Mouse (Mus musculus) hindbrain, embryonic 13.5 days (tissue): ENCODE results near the gene Plppr4. TPM values are rescaled to one million over a fixed set of nuclear protein-coding genes. Genes with fewer than 3 reads are reported as not detected.
A peak's percentile ranks its signal among the peaks of the same experiment; 100 is the strongest.

ENCODE experiments used
- ATAC-seq: fragments of 200-750 bp; cut with Nextera tagmentation; 2 replicates; pipeline ENCODE4 v1.8.0; 2017; ENCODE audit warnings: moderate TSS enrichment; ENCODE audit not compliant: low FRiP score
- H3K27ac ChIP-seq: fragments of 300-500 bp; sonication (generic); 2 replicates; pipeline ENCODE4 v1.5.1; 2015; ENCODE audit warnings: inconsistent platforms, mild to moderate bottlenecking, moderate library complexity
- H3K27me3 ChIP-seq: fragments of 300-500 bp; sonication (generic); 2 replicates; pipeline ENCODE4 v1.6.1; 2015; ENCODE audit warnings: mild to moderate bottlenecking, inconsistent platforms
- H3K36me3 ChIP-seq: fragments of 300-500 bp; sonication (generic); 2 replicates; pipeline ENCODE4 v1.6.1; 2015; ENCODE audit warnings: mild to moderate bottlenecking, inconsistent platforms
- H3K4me1 ChIP-seq: fragments of 300-500 bp; sonication (generic); replicated peaks from 2 replicates; pipeline ENCODE4 v1.6.1; 2015; ENCODE audit warnings: inconsistent platforms
- H3K4me2 ChIP-seq: fragments of 300-500 bp; sonication (generic); 2 replicates; pipeline ENCODE4 v1.6.1; 2015; ENCODE audit warnings: inconsistent platforms, mild to moderate bottlenecking, moderate library complexity
- H3K4me3 ChIP-seq: fragments of 300-500 bp; sonication (generic); 2 replicates; pipeline ENCODE4 v1.5.1; 2015; ENCODE audit warnings: mild to moderate bottlenecking, inconsistent platforms
- H3K9ac ChIP-seq: fragments of 300-500 bp; sonication (generic); 2 replicates; pipeline ENCODE4 v1.6.1; 2015; ENCODE audit warnings: mild to moderate bottlenecking, inconsistent platforms
- H3K9me3 ChIP-seq: fragments of 300-500 bp; sonication (generic); 2 replicates; pipeline ENCODE4 v1.6.1; 2016; ENCODE audit warnings: inconsistent platforms
- WGBS: fragments of 180-500 bp; shearing (Covaris S2); methylation state at CpG from one replicate; pipeline ENCODE4 v1.1.7; 2015; 5-methylcytosine and 5-hydroxymethylcytosine counted together
- polyA plus RNA-seq: library from polyadenylated mRNA; unstranded; fragments of >200 nt; fragmentation: Nextera tagmentation; extraction: Ambion mirVana; gene quantifications from 2 replicates; pipeline ENCODE4 v1.2.1, GENCODE M21; 2015

Plppr4 gene
- polyA plus RNA-seq, result 7.6 and 8.1 TPM in 2 replicates

- Histone ChIP-seq H3K9me3 (no peaks in the 10 kb centered on the region), H3K36me3 (no peaks in the 10 kb centered on the region), H3K27me3 (0 out of 2 replicates have a peak, but pooled peaks cover 3% of the 10 kb centered on the region), H3K4me3 (peak within 1 kb of the TSS; percentile 63), H3K27ac (peak within 1 kb of the TSS; percentile 75), H3K4me1 (peaks cover 11% of the 10 kb centered on the region), H3K4me2 (peak within 1 kb of the TSS; percentile 73), H3K9ac (peak within 1 kb of the TSS; percentile 79)
- no peak; the same call in none of the 2 replicates for ATAC-seq
- WGBS, result 34% methylated on average over 5 of the region's 5 CpGs
These were observed at the start of gene Plppr4 for GRCm38 (mm10) chr3:117360528-117360927. Plppr4 (minus strand) TSS chr3:117360876.

GRCm38 (mm10) chr3:117405821-117406220, 45.1 kb upstream of the Plppr4 start:
- Histone ChIP-seq H3K27me3 (no peaks in the 10 kb centered on the region), H3K9me3 (no peaks in the 10 kb centered on the region), H3K9ac (no peak overlapping the region), H3K4me3 (no peak overlapping the region), H3K4me1 (no peaks in the 10 kb centered on the region), H3K27ac (no peak overlapping the region), H3K4me2 (no peak overlapping the region), H3K36me3 (no peaks in the 10 kb centered on the region)
- 93% methylated on average over 2 of the region's 2 CpGs for WGBS
- no peak for ATAC-seq

- no peak for ATAC-seq
- no peak overlapping the region for H3K4me2 ChIP-seq
- no peak overlapping the region for H3K4me3 ChIP-seq
- 87% methylated on average over 3 of the region's 3 CpGs for WGBS
- no peak overlapping the region for H3K9ac ChIP-seq
- no peaks in the 10 kb centered on the region for H3K27me3 ChIP-seq
- no peaks in the 10 kb centered on the region for H3K36me3 ChIP-seq
- H3K27ac ChIP-seq, result no peak overlapping the region
- H3K4me1 ChIP-seq, result no peaks in the 10 kb centered on the region
- no peaks in the 10 kb centered on the region for H3K9me3 ChIP-seq
These were observed 43.1 kb upstream of the Plppr4 start for GRCm38 (mm10) chr3:117403740-117404139.

GRCm38 (mm10) chr3:117366041-117366440, 5.4 kb upstream of the Plppr4 start:
- Histone ChIP-seq H3K4me2 (no peak overlapping the region), H3K36me3 (no peaks in the 10 kb centered on the region), H3K27ac (no peak overlapping the region), H3K4me1 (no peaks in the 10 kb centered on the region), H3K4me3 (no peak overlapping the region), H3K9me3 (no peaks in the 10 kb centered on the region), H3K27me3 (no peaks in the 10 kb centered on the region), H3K9ac (no peak overlapping the region)
- WGBS, result 87% methylated on average over 1 of the region's 1 CpGs
- ATAC-seq, result no peak

GRCm38 (mm10) chr3:117359686-117360521, 772 bp downstream of the Plppr4 start:
- H3K9ac ChIP-seq, result peak overlapping the region; percentile 79
- peak overlapping the region; percentile 63 for H3K4me3 ChIP-seq
- H3K27ac ChIP-seq, result peak overlapping the region; percentile 75
- H3K27me3 ChIP-seq, result 0 out of 2 replicates have a peak, but pooled peaks cover 3% of the 10 kb centered on the region
- H3K4me2 ChIP-seq, result peak overlapping the region; percentile 73
- WGBS, result 3% methylated on average over 46 of the region's 46 CpGs
- H3K4me1 ChIP-seq, result peaks cover 11% of the 10 kb centered on the region
- H3K36me3 ChIP-seq, result no peaks in the 10 kb centered on the region
- ATAC-seq, result peak; percentile 88
- H3K9me3 ChIP-seq, result no peaks in the 10 kb centered on the region

DNA sequence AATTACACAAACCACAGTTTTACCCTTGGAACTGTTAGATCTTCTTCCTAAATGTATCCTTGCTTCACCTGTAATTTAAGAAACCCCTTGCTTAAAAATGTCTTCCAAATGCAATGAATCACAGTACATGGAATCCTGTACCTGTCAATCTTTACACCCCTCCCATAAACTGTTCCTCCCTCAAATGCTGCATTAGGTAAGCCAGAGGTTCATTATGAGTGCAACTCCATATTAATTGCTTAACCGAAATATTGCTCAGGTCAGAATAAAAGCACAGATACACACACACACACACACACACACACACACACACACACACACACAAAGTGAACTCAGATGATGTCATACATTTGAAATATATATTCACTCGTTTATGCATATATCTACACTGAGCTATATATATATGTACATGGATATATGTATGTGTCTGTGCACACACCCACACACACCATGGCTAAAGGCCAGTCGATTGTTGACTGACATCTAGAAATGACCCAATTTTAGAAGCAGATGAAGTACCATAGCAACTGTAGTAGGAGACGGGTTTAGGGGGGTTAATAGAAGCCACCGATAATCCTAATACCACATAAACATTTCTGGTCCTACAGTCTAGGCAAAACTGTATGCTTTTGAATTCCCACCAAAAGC, 1.6 kb downstream of the Plppr4 start:
- Histone ChIP-seq H3K4me1 (peaks cover 11% of the 10 kb centered on the region), H3K4me3 (peak overlapping the region; percentile 63), H3K9me3 (no peaks in the 10 kb centered on the region), H3K36me3 (no peaks in the 10 kb centered on the region), H3K4me2 (peak overlapping the region; percentile 73), H3K9ac (peak overlapping the region; percentile 79), H3K27ac (no peak overlapping the region), H3K27me3 (0 out of 2 replicates have a peak, but pooled peaks cover 3% of the 10 kb centered on the region)
- ATAC-seq, result 0 out of 2 replicates have a peak, but pooled peaks have one; percentile 18
- 92% methylated on average over 5 of the region's 5 CpGs for WGBS

GRCm38 (mm10) chr3:117357367-117357766, 3.3 kb downstream of the Plppr4 start:
- Histone ChIP-seq H3K4me2 (no peak overlapping the region), H3K4me1 (peaks cover 11% of the 10 kb centered on the region), H3K4me3 (no peak overlapping the region), H3K9me3 (no peaks in the 10 kb centered on the region), H3K27me3 (0 out of 2 replicates have a peak, but pooled peaks cover 3% of the 10 kb centered on the region), H3K36me3 (no peaks in the 10 kb centered on the region), H3K9ac (no peak overlapping the region), H3K27ac (no peak overlapping the region)
- no peak for ATAC-seq
- WGBS, result 88% methylated on average over 3 of the region's 3 CpGs

DNA sequence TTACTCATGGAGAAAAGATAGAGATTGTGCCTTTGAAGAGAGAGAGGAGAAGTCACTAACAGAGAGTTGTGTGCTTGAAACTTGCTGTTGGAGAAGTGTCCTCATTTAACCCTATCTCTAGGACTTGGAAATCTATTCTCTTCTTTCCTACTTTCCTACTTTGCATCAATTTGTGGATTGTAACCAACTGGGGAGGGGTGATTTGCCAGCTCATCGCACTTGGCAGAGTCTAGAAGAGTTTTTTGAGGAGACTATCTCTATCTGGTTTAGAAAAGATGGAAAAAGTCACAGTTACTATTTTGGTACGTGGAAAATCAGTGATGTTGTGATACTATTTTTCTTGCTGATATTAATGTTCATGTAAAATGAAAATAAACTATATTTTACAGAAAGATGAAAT, 6.7 kb downstream of the Plppr4 start:
- WGBS, result 84% methylated on average over 2 of the region's 2 CpGs
- no peak overlapping the region for H3K4me2 ChIP-seq
- H3K36me3 ChIP-seq, result no peaks in the 10 kb centered on the region
- ATAC-seq, result no peak
- no peak overlapping the region for H3K9ac ChIP-seq
- H3K9me3 ChIP-seq, result no peaks in the 10 kb centered on the region
- H3K27me3 ChIP-seq, result no peaks in the 10 kb centered on the region
- no peak overlapping the region for H3K27ac ChIP-seq
- H3K4me3 ChIP-seq, result no peak overlapping the region
- no peaks in the 10 kb centered on the region for H3K4me1 ChIP-seq

DNA sequence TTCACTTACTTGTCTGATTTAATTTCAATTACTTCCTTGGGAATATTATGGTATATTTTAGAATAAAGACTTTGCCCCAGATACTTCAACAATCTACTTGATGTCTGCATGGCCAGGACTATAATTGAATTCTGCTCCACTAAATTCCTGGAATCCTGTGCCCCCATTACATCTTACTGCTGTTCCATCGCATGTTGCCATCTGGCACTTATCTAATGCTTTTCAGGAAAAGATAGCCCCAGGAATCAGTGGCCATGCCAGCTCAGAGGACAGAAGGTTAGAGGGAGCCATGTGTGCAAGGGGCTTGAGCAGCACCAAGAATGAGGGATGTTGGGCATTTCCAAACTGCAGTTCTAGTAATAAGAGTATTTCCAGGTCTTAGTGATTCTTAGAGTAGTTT, 14.3 kb downstream of the Plppr4 start:
- H3K4me3 ChIP-seq, result no peak overlapping the region
- H3K4me1 ChIP-seq, result no peaks in the 10 kb centered on the region
- no peak overlapping the region for H3K4me2 ChIP-seq
- ATAC-seq, result no peak
- H3K36me3 ChIP-seq, result no peaks in the 10 kb centered on the region
- WGBS, result 55% methylated on average over 1 of the region's 1 CpGs
- no peaks in the 10 kb centered on the region for H3K27me3 ChIP-seq
- H3K9ac ChIP-seq, result no peak overlapping the region
- no peaks in the 10 kb centered on the region for H3K9me3 ChIP-seq
- no peak overlapping the region for H3K27ac ChIP-seq

- Histone ChIP-seq H3K4me3 (no peak overlapping the region), H3K4me2 (no peak overlapping the region), H3K27ac (no peak overlapping the region), H3K27me3 (no peaks in the 10 kb centered on the region), H3K9me3 (no peaks in the 10 kb centered on the region), H3K36me3 (no peaks in the 10 kb centered on the region), H3K4me1 (no peaks in the 10 kb centered on the region), H3K9ac (no peak overlapping the region)
- ATAC-seq, result no peak
- 96% methylated on average over 10 of the region's 10 CpGs for WGBS
These were observed 29.2 kb downstream of the Plppr4 start for GRCm38 (mm10) chr3:117331502-117331901.

DNA sequence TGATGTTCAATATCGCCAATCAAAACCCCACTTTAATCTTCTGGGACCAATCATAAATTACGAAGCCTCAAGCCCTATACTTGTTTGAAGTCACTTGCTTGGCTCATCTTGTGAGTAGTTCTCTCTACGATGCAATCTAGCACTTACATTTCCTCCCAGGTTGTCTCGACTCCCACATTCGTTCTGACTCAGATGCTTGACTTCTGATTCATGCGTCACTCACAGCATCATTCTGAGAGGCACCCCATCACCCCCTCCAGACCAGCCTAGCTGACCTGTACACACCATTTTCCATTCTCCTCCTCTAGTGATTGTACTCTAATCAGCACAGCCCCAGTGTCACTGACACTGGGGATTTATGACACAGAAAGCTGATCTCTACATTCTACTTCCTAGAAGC, 31.2 kb downstream of the Plppr4 start:
- Histone ChIP-seq H3K4me2 (no peak overlapping the region), H3K4me1 (no peaks in the 10 kb centered on the region), H3K27ac (no peak overlapping the region), H3K4me3 (no peak overlapping the region), H3K9me3 (no peaks in the 10 kb centered on the region), H3K36me3 (no peaks in the 10 kb centered on the region), H3K27me3 (no peaks in the 10 kb centered on the region), H3K9ac (no peak overlapping the region)
- no peak for ATAC-seq
- 86% methylated on average over 6 of the region's 6 CpGs for WGBS

DNA sequence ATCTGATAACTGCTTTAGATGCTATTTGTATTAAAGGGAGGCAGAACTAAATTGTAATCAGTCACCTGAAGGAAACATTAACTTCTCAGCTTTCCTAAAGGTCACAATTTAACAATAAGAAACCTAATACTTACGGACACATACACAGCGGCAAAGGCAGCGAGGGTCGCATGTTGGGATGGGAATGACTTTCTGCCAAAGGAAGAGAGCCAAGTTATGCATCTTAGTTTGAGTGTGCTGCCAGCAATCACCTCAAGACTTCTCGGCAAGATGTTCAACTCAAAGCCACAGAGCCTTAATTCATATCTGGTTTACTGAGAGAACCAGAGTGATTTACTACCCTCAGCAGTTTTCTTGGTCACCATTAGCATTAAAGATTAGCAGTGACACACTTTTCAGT, 34.1 kb downstream of the Plppr4 start:
- Histone ChIP-seq H3K36me3 (peaks cover 11% of the 10 kb centered on the region), H3K9ac (no peak overlapping the region), H3K27ac (no peak overlapping the region), H3K27me3 (no peaks in the 10 kb centered on the region), H3K4me2 (no peak overlapping the region), H3K9me3 (no peaks in the 10 kb centered on the region), H3K4me1 (no peaks in the 10 kb centered on the region), H3K4me3 (no peak overlapping the region)
- 90% methylated on average over 5 of the region's 5 CpGs for whole genome bisulfite sequencing
- ATAC-seq, result no peak
